Mouse (Mus musculus): ENCODE results near the gene Tspan4.

DNA sequence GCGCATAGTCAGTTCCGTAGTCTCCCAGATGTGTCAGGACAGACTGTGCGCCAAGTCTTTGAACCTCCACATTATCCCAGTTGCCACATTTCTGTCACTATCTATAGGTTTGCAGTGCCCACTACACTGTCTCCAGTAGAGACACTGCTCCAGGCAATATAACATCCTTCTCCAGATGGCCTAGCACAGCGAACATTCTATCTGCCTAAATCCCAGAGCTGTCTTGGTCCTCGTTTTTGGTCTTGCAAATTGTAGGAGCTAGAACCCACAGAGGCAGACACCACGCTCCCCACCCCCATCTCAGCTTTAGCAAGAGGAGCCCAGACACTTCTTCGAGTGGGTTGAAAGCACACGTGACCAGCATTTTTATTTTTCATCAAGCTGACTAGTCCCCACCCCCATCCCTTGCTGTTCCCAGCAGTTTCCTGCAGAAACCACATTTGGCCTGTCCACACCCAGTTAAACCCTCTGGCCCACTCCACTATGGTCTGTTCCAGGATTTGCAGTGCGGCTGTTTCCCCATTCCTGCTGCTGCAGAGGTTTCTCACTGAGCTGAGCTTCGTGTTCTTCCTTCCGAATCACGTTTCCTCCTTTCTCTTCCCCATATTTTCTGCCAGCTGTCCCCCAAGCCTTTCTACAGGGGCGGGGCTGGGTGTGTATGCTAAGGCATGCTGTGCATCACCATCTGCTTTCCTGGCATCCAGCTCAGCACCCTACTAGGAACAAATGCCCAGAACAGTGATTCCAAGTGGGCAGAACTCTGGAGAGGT is 65.5 kb downstream of the Tspan4 start:
- TF ChIP-seq POLR2A (IDR thresholded peaks at IDR 0.05; ENCODE audit: borderline replicate concordance, control insufficient read depth, low read depth, low read length): no peak
- TF ChIP-seq CTCF (IDR thresholded peaks at IDR 0.05; ENCODE audit: control insufficient read depth, insufficient read depth, low read length): no peak
